Mouse (Mus musculus) heart, postnatal 0 days (tissue): Measurements from ENCODE around the gene Ankrd7.

Source experiments
- CTCF ChIP-seq: IDR thresholded peaks from 2 replicates; pipeline ENCODE4 v1.5.1; 2016; ENCODE audit warnings: antibody characterized with exemption, control low read depth, low read depth
- EP300 ChIP-seq: IDR thresholded peaks from 2 replicates; pipeline ENCODE4 v1.6.1; 2016; ENCODE audit warnings: antibody characterized with exemption, low read depth

DNA sequence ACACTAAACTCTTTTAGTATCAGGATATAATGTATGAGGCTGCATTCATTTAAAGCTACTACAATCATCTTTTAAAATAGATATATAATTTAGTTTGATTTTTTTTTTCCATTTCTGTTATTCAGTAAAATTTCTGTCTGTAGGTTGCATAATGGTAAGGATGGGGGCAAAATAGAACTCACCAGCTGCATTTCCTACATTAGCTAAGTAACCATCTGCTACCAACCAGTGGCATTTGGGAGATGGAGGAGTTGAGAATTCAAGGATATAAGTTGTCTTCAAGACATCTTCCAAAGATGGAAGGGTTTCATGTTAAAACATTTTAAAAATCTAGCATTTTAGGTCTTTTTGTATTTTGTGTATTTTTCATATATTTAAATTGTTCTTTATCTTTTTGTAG, 10.8 kb upstream of the Ankrd7 start:
- TF ChIP-seq CTCF (no peak), EP300 (no peak)
